Mouse (Mus musculus): Measurements from ENCODE around the gene Glul. TPM values are rescaled to one million over a fixed set of nuclear protein-coding genes. Genes with fewer than 3 reads are reported as not detected.
"Not testable (repeated sequence)": the region's sequence is repeated elsewhere in the genome, so short reads cannot be mapped to it uniquely, and the experiment has no call there.

Gene Glul
- 100 to 1,000 TPM; 423 to 903 TPM for total RNA-seq (2021)
- long read RNA-seq, experiment 1, transcript Glul-201 (7 exons, 2,792 nt), result major isoform, 73 of 112 reads
- long read RNA-seq, experiment 1, partial matches to known transcripts, result 33 of 112 reads
- long read RNA-seq, experiment 1, other reads (novel, unspliced or antisense), result 6 of 112 reads
- long read RNA-seq, experiment 2, transcript Glul-201 (7 exons, 2,792 nt), result major isoform, 53 of 68 reads
- long read RNA-seq, experiment 2, partial matches to known transcripts, result 11 of 68 reads
- long read RNA-seq, experiment 2, other reads (novel, unspliced or antisense), result 4 of 68 reads

GRCm38 (mm10) chr1:153899731-153900380 is at the start of gene Glul, which contains the start of gene Teddm2:
Glul (plus strand) TSS chr1:153899944.
Teddm2 (minus strand) TSS chr1:153900228.
- peak; percentile 98 for DNase-seq

- not testable (repeated sequence) for DNase-seq
These were observed 47.0 kb upstream of the Glul start for GRCm38 (mm10) chr1:153852696-153853095.

- no peak for DNase-seq
These were observed 43.8 kb upstream of the Glul start for GRCm38 (mm10) chr1:153855946-153856345.

GRCm38 (mm10) chr1:153874045-153874444 is 25.7 kb upstream of the Glul start, which contains the start of gene Teddm1b:
Teddm1b (plus strand) TSS chr1:153874345.
- DNase-seq, result no peak

- not testable (repeated sequence) for DNase-seq
These were observed 19.4 kb upstream of the Glul start for GRCm38 (mm10) chr1:153880391-153880790.

GRCm38 (mm10) chr1:153886024-153886633 is 13.6 kb upstream of the Glul start:
- DNase-seq, result no peak

- DNase-seq, result no peak
These were observed 9.6 kb upstream of the Glul start for GRCm38 (mm10) chr1:153890121-153890520.

GRCm38 (mm10) chr1:153891442-153891841 is 8.3 kb upstream of the Glul start, which contains the start of gene Teddm1a:
Teddm1a (plus strand) TSS chr1:153891742.
- no peak for DNase-seq

- no peak for DNase-seq
These were observed 6.0 kb upstream of the Glul start for GRCm38 (mm10) chr1:153893746-153894145.

- no peak for DNase-seq
These were observed 5.4 kb upstream of the Glul start for GRCm38 (mm10) chr1:153894201-153894893.

- DNase-seq, result peak; percentile 81
These were observed 4.8 kb upstream of the Glul start for GRCm38 (mm10) chr1:153894979-153895378.

- no peak for DNase-seq
These were observed 2.5 kb upstream of the Glul start for GRCm38 (mm10) chr1:153897196-153897595.

GRCm38 (mm10) chr1:153898989-153899730 is 584 bp upstream of the Glul start:
- no peak for DNase-seq

- DNase-seq, result peak; percentile 55
These were observed 637 bp downstream of the Glul start for GRCm38 (mm10) chr1:153900381-153900780.

- peak; percentile 62 for DNase-seq
These were observed 1.4 kb downstream of the Glul start for GRCm38 (mm10) chr1:153900860-153901730.

- no peak for DNase-seq
These were observed 3.3 kb downstream of the Glul start for GRCm38 (mm10) chr1:153903006-153903405.

- no peak for DNase-seq
These were observed 4.5 kb downstream of the Glul start for GRCm38 (mm10) chr1:153904236-153904635.

GRCm38 (mm10) chr1:153905884-153906283 is 6.1 kb downstream of the Glul start:
- no peak for DNase-seq

- no peak for DNase-seq
These were observed 8.5 kb downstream of the Glul start for GRCm38 (mm10) chr1:153908208-153908607.

GRCm38 (mm10) chr1:153908741-153909140 is 9.0 kb downstream of the Glul start:
- no peak for DNase-seq

Measured in adrenal gland, postnatal 10 days (tissue).